Mouse (Mus musculus) heart, postnatal 0 days (tissue): ENCODE data around the gene Ube2e1. TPM values are rescaled to one million over a fixed set of nuclear protein-coding genes. Genes with fewer than 3 reads are reported as not detected.

Experiments
- ATAC-seq: fragments of 200-750 bp; cut with Nextera tagmentation; 2 replicates; pipeline ENCODE4 v1.8.0; 2017; ENCODE audit warnings: low read depth, moderate number of reproducible peaks, moderate library complexity; ENCODE audit not compliant: insufficient read depth
- DNase-seq: peaks from one replicate; pipeline ENCODE4 v3.0.0-alpha.2; 2016; ENCODE audit warnings: low spot score
- H3K27ac ChIP-seq: fragments of 300-500 bp; sonication (generic); 2 replicates; pipeline ENCODE4 v1.5.1; 2014; ENCODE audit warnings: low read depth, mild to moderate bottlenecking
- H3K27me3 ChIP-seq: fragments of 300-500 bp; sonication (generic); 2 replicates; pipeline ENCODE4 v1.6.1; 2014; ENCODE audit warnings: low read length, mixed read lengths; ENCODE audit not compliant: control insufficient read depth, insufficient read depth
- H3K36me3 ChIP-seq: fragments of 300-500 bp; sonication (generic); replicated peaks from 2 replicates; pipeline ENCODE4 v1.6.1; 2014; ENCODE audit warnings: low read length, mixed read lengths; ENCODE audit not compliant: control insufficient read depth, insufficient read depth
- H3K4me1 ChIP-seq: fragments of 300-500 bp; sonication (generic); 2 replicates; pipeline ENCODE4 v1.6.1; 2014; ENCODE audit warnings: antibody characterized with exemption; ENCODE audit not compliant: control insufficient read depth, insufficient read depth
- H3K4me2 ChIP-seq: fragments of 300-500 bp; sonication (generic); 2 replicates; pipeline ENCODE4 v1.6.1; 2014; ENCODE audit warnings: low read depth, mild to moderate bottlenecking, low read length, moderate library complexity
- H3K4me3 ChIP-seq: fragments of 300-500 bp; sonication (generic); 2 replicates; pipeline ENCODE4 v1.5.1; 2014; ENCODE audit warnings: low read depth, low read length
- H3K9ac ChIP-seq: fragments of 300-500 bp; sonication (generic); replicated peaks from 2 replicates; pipeline ENCODE4 v1.6.1; 2014; ENCODE audit warnings: low read depth, low read length, mixed read lengths
- H3K9me3 ChIP-seq: fragments of 300-500 bp; sonication (generic); replicated peaks from 2 replicates; pipeline ENCODE4 v1.6.1; 2016; ENCODE audit warnings: low read length; ENCODE audit not compliant: control insufficient read depth
- CTCF ChIP-seq: IDR thresholded peaks from 2 replicates; pipeline ENCODE4 v1.5.1; 2016; ENCODE audit warnings: antibody characterized with exemption, control low read depth, low read depth
- EP300 ChIP-seq: IDR thresholded peaks from 2 replicates; pipeline ENCODE4 v1.6.1; 2016; ENCODE audit warnings: antibody characterized with exemption, low read depth
- WGBS: fragments of 180-500 bp; shearing (Covaris S2); extraction: QIAGEN DNeasy Blood & Tissue Kit; methylation state at CpG from one replicate; pipeline ENCODE4 v1.1.7; 2014; 5-methylcytosine and 5-hydroxymethylcytosine counted together
- polyA plus RNA-seq: library from polyadenylated mRNA; unstranded; fragments of >200 nt; fragmentation: Nextera tagmentation; extraction: Ambion mirVana; gene quantifications from 2 replicates; pipeline ENCODE4 v1.2.1, GENCODE M21; 2015
- total RNA-seq: library from RNA; depleted of rRNA; stranded (reverse); fragments of >200 nt; gene quantifications from 2 replicates; pipeline ENCODE4 v1.2.3, GENCODE M21; 2014; ENCODE audit warnings: low replicate concordance

Ube2e1 gene
- total and polyA plus RNA-seq, 2 experiments from 2014 or later = 12.9 to 47.3 TPM

DNA sequence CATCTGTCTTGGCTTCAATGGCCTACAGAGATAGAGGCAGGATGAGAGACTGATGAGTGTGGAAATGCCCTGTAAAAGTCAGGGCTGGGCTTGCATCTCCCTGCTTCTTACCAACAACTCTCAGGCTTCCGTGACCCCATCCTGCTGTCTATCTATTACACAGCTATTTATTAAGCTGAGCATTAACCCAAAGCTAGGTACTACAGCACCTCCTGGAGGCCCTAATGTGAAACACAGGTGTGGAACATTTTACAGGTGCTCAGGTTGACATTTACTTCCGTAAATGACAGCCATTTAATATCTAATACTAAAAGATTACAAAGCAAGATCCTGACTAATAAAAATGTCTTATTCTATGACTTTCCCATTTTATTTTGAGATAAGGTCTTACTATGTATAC lies 31.0 kb downstream of the Ube2e1 start:
- no peak for ATAC-seq
- 89% methylated on average over 2 of the region's 2 CpGs for WGBS
- TF ChIP-seq CTCF = no peak
- no peak for TF ChIP-seq EP300

DNA sequence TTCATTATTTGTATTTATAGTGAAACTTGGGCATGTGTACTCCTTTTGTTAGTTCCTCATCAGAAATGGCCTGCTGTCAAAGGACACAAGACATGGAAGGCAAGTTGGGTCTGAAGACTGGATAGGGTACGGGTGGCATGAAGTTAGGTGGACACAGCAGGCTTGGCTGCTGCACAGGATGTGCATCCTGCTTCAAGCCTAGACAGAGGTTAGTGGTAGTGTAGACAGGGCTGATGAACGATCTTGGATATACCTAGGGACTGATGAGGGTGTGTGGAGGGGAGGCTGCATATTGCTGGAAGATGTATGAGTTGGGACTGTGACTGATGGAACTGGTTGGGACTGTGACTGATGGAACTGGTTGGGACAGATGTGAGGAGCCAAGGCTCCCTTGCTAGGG lies 32.8 kb downstream of the Ube2e1 start:
- H3K27me3 ChIP-seq = no peaks in the 10 kb centered on the region
- ATAC-seq (no peak), DNase-seq (no peak)
- no peak overlapping the region for H3K9ac ChIP-seq
- no peak for TF ChIP-seq EP300
- no peak for TF ChIP-seq CTCF
- no peaks in the 10 kb centered on the region for H3K9me3 ChIP-seq
- 86% methylated on average over 2 of the region's 2 CpGs for WGBS
- H3K4me3 ChIP-seq = no peak overlapping the region
- 0 out of 2 replicates have a peak, but pooled peaks cover 3% of the 10 kb centered on the region for H3K36me3 ChIP-seq
- no peak overlapping the region for H3K4me2 ChIP-seq
- H3K27ac ChIP-seq = no peak overlapping the region
- peaks cover 28% of the 10 kb centered on the region for H3K4me1 ChIP-seq

More for the DNA sequence above, 31.0 kb downstream of the Ube2e1 start:
- Histone ChIP-seq H3K4me3 (no peak overlapping the region), H3K4me1 (peaks cover 32% of the 10 kb centered on the region), H3K27ac (no peak overlapping the region), H3K4me2 (no peak overlapping the region), H3K9me3 (no peaks in the 10 kb centered on the region), H3K27me3 (no peaks in the 10 kb centered on the region), H3K36me3 (0 out of 2 replicates have a peak, but pooled peaks cover 3% of the 10 kb centered on the region), H3K9ac (no peak overlapping the region)
- DNase-seq = no peak

DNA sequence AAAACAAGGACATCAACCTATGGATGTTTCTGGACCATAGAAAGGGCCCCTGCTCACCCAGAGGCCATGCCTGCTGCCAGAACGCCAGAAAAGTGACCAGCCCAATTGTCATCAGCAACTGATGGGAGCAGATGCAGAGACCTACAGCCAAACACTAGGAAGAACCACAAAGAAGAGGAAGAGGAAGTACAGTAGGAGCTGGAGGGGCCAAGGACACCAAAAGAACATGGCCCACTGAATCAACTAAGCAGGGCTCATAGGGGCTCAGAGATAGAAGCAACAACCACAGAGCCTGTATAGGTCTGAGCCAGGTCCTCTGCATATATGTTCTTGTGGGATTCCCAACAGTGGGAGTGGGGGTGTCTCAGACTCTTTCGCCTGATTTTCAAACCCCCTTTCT lies 34.2 kb downstream of the Ube2e1 start:
- TF ChIP-seq EP300 = no peak
- no peak overlapping the region for H3K4me3 ChIP-seq
- DNase-seq (no peak), ATAC-seq (no peak)
- no peaks in the 10 kb centered on the region for H3K27me3 ChIP-seq
- H3K27ac ChIP-seq = no peak overlapping the region
- H3K36me3 ChIP-seq = 0 out of 2 replicates have a peak, but pooled peaks cover 3% of the 10 kb centered on the region
- no peaks in the 10 kb centered on the region for H3K9me3 ChIP-seq
- 74% methylated on average over 2 of the region's 2 CpGs for WGBS
- no peak overlapping the region for H3K4me2 ChIP-seq
- H3K4me1 ChIP-seq = peaks cover 15% of the 10 kb centered on the region
- H3K9ac ChIP-seq = no peak overlapping the region

DNA sequence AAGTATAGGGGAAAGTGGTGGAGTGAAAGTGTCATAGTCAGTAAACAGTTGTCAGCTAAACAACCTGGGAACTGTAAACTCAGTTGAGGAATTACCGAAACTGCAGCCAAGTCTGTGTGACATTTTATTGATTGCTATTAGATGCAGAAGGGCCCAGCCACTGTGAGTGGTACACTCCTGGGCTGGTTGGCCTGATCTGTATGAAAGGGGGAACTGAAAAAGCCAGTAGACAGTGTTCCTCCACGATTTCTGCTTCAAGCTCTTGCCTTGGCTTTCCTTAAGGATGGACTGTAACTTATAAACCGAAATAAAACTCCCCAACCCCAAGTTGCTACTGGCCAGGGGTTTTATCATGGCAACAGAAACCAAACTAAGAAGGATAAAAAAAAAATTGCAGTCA lies 39.1 kb downstream of the Ube2e1 start:
- H3K36me3 ChIP-seq = no peaks in the 10 kb centered on the region
- H3K9me3 ChIP-seq = no peaks in the 10 kb centered on the region
- DNase-seq (no peak), ATAC-seq (no peak)
- no peak overlapping the region for H3K4me3 ChIP-seq
- H3K4me1 ChIP-seq = peaks cover 8% of the 10 kb centered on the region
- no peaks in the 10 kb centered on the region for H3K27me3 ChIP-seq
- no peak overlapping the region for H3K9ac ChIP-seq
- no peak overlapping the region for H3K27ac ChIP-seq
- 82% methylated on average over 3 of the region's 3 CpGs for WGBS
- H3K4me2 ChIP-seq = no peak overlapping the region
- no peak for TF ChIP-seq CTCF
- TF ChIP-seq EP300 = no peak

DNA sequence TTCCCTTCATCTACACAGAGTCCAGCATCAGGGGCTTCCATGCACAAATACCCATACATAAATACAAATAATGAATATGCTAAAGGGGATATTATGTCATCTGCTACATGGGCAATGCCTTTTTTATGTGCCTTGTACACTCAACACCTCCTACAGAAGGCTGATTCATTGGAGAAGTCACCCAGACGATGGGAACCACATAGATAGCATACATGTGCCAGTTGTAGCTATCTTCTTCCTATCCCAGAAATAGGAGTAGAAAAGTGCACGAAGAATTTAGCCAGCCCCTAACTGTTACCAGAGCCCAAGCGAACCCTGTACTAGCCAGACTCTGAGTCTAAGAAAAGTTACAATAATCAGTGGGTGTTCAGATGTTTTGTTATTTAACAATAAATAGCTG lies 39.5 kb downstream of the Ube2e1 start:
- Histone ChIP-seq H3K4me1 (peaks cover 12% of the 10 kb centered on the region), H3K4me2 (no peak overlapping the region), H3K27me3 (no peaks in the 10 kb centered on the region), H3K27ac (no peak overlapping the region), H3K4me3 (no peak overlapping the region), H3K36me3 (no peaks in the 10 kb centered on the region), H3K9ac (no peak overlapping the region), H3K9me3 (no peaks in the 10 kb centered on the region)
- WGBS = 67% methylated on average over 3 of the region's 3 CpGs
- DNase-seq (no peak), ATAC-seq (no peak)
- TF ChIP-seq CTCF (no peak), EP300 (no peak)

DNA sequence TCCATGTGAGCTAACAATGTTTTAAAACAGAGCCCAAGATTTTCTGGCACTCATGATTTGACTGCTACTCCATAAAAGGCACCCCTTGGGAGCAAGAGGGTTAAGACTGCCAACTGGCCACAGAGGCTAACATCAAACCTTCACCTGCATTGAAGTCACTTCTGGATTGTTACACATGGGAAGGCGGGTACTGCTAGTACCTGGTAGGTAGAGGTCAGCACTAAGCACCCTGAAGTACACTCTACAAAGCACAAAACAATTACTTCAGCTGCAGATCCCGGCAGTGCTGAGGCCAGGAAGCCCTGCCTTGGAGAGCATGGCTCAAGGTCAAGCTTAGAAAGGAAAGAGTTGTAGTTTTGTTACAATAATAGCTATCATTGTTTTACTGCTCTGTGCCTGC lies 44.3 kb downstream of the Ube2e1 start:
- no peak for DNase-seq
- Histone ChIP-seq H3K9ac (0 out of 2 replicates have a peak overlapping the region, but pooled peaks have one; percentile 26), H3K27me3 (no peaks in the 10 kb centered on the region), H3K4me3 (no peak overlapping the region), H3K27ac (peak overlapping the region; percentile 44), H3K9me3 (no peaks in the 10 kb centered on the region), H3K36me3 (no peaks in the 10 kb centered on the region), H3K4me2 (no peak overlapping the region), H3K4me1 (peaks cover 15% of the 10 kb centered on the region)
- WGBS = 37% methylated on average over 2 of the region's 2 CpGs
- TF ChIP-seq EP300 = no peak
- no peak for TF ChIP-seq CTCF
- peak; percentile 62; the same call in 1 of the 2 replicates for ATAC-seq
